Mouse (Mus musculus): ENCODE results near the gene Zmynd10.

DNA sequence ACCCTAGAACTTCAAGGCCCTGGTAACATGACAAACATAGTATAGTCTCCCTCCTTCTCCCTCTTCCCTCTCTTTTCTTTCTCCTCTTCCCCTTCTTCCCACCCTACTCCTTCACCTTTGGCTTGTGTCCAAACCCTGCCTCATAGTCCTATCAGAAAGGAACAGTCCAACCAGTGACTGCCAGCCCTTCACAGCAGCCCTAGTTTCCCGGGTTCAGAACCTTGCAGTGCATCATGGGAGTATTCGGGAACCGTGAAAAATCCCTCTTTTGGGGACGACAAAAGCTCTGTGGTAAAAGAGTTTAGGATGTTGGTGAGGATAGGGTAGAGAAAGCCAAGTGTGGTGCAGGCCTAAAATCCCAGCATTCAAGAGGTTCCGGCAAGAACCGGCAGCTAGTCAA is 26.8 kb upstream of the Zmynd10 start:
- TF ChIP-seq CTCF (IDR thresholded peaks at IDR 0.05; ENCODE audit: extremely low read depth, insufficient read depth, low read length) (no peak), POLR2A (IDR thresholded peaks at IDR 0.05; ENCODE audit: extremely low read depth, insufficient read depth, low read length) (no peak)
